Mouse (Mus musculus): ENCODE data around the gene Fa2h. TPM values are rescaled to one million over a fixed set of nuclear protein-coding genes. Genes with fewer than 3 reads are reported as not detected.

Gene Fa2h
- polyA plus RNA-seq (2016; fragmentation: Nextera tagmentation; extraction: Ambion mirVana), result not detected in 2 replicates

GRCm38 (mm10) chr8:111393391-111394363, at the start of gene Fa2h:
Fa2h (minus strand) TSS chr8:111393824.
- peak; percentile 97 for ATAC-seq (ENCODE audit: low FRiP score, low read depth)
- 1% methylated on average over 71 of the region's 71 CpGs for WGBS

GRCm38 (mm10) chr8:111439189-111439588, 45.6 kb upstream of the Fa2h start:
- 26% methylated on average over 9 of the region's 9 CpGs for WGBS
- no peak for ATAC-seq (ENCODE audit: low FRiP score, low read depth)
- no peak overlapping the region for H3K27ac ChIP-seq
- no peaks in the 10 kb centered on the region for H3K27me3 ChIP-seq (replicated peaks)
- no peaks in the 10 kb centered on the region for H3K4me1 ChIP-seq
- H3K36me3 ChIP-seq, result no peaks in the 10 kb centered on the region
- no peak overlapping the region for H3K4me2 ChIP-seq (replicated peaks)
- H3K9ac ChIP-seq, result no peak overlapping the region
- no peaks in the 10 kb centered on the region for H3K9me3 ChIP-seq
- no peak overlapping the region for H3K4me3 ChIP-seq

More at GRCm38 (mm10) chr8:111393391-111394363, at the start of gene Fa2h:
- Histone ChIP-seq H3K27me3 (replicated peaks) (peaks cover 43% of the 10 kb centered on the region), H3K27ac (no peak within 1 kb of the TSS), H3K9me3 (no peaks in the 10 kb centered on the region), H3K4me3 (peak within 1 kb of the TSS; percentile 52), H3K9ac (peak within 1 kb of the TSS; percentile 57; the same call in 1 of the 2 replicates), H3K36me3 (no peaks in the 10 kb centered on the region), H3K4me2 (replicated peaks) (peak within 1 kb of the TSS; percentile 91), H3K4me1 (peaks cover 9% of the 10 kb centered on the region)

GRCm38 (mm10) chr8:111435071-111435828, 41.6 kb upstream of the Fa2h start:
- H3K4me3 ChIP-seq, result no peak overlapping the region
- H3K36me3 ChIP-seq, result no peaks in the 10 kb centered on the region
- H3K27ac ChIP-seq, result no peak overlapping the region
- no peak overlapping the region for H3K9ac ChIP-seq
- H3K9me3 ChIP-seq, result no peaks in the 10 kb centered on the region
- WGBS, result 66% methylated on average over 11 of the region's 11 CpGs
- no peak for ATAC-seq (ENCODE audit: low FRiP score, low read depth)
- no peak overlapping the region for H3K4me2 ChIP-seq (replicated peaks)
- H3K4me1 ChIP-seq, result no peaks in the 10 kb centered on the region
- no peaks in the 10 kb centered on the region for H3K27me3 ChIP-seq (replicated peaks)

GRCm38 (mm10) chr8:111424646-111425045, 31.0 kb upstream of the Fa2h start:
- Histone ChIP-seq H3K27ac (no peak overlapping the region), H3K4me1 (no peaks in the 10 kb centered on the region), H3K36me3 (no peaks in the 10 kb centered on the region), H3K9me3 (no peaks in the 10 kb centered on the region), H3K27me3 (replicated peaks) (0 out of 2 replicates have a peak, but pooled peaks cover 2% of the 10 kb centered on the region), H3K9ac (no peak overlapping the region), H3K4me3 (no peak overlapping the region), H3K4me2 (replicated peaks) (no peak overlapping the region)
- 92% methylated on average over 9 of the region's 9 CpGs for WGBS
- no peak for ATAC-seq (ENCODE audit: low FRiP score, low read depth)

GRCm38 (mm10) chr8:111424181-111424580, 30.6 kb upstream of the Fa2h start:
- 0 out of 2 replicates have a peak, but pooled peaks cover 2% of the 10 kb centered on the region for H3K27me3 ChIP-seq (replicated peaks)
- ATAC-seq (ENCODE audit: low FRiP score, low read depth), result no peak
- no peak overlapping the region for H3K27ac ChIP-seq
- no peaks in the 10 kb centered on the region for H3K36me3 ChIP-seq
- no peaks in the 10 kb centered on the region for H3K9me3 ChIP-seq
- H3K9ac ChIP-seq, result no peak overlapping the region
- no peak overlapping the region for H3K4me2 ChIP-seq (replicated peaks)
- no peaks in the 10 kb centered on the region for H3K4me1 ChIP-seq
- WGBS, result 88% methylated on average over 11 of the region's 11 CpGs
- H3K4me3 ChIP-seq, result no peak overlapping the region

GRCm38 (mm10) chr8:111422614-111423013, 29.0 kb upstream of the Fa2h start:
- no peaks in the 10 kb centered on the region for H3K36me3 ChIP-seq
- H3K9me3 ChIP-seq, result no peaks in the 10 kb centered on the region
- WGBS, result 94% methylated on average over 2 of the region's 2 CpGs
- ATAC-seq (ENCODE audit: low FRiP score, low read depth), result no peak
- no peak overlapping the region for H3K9ac ChIP-seq
- no peaks in the 10 kb centered on the region for H3K4me1 ChIP-seq
- no peak overlapping the region for H3K27ac ChIP-seq
- no peak overlapping the region for H3K4me3 ChIP-seq
- 0 out of 2 replicates have a peak, but pooled peaks cover 2% of the 10 kb centered on the region for H3K27me3 ChIP-seq (replicated peaks)
- no peak overlapping the region for H3K4me2 ChIP-seq (replicated peaks)

GRCm38 (mm10) chr8:111419171-111419570, 25.5 kb upstream of the Fa2h start:
- ATAC-seq (ENCODE audit: low FRiP score, low read depth), result no peak
- Histone ChIP-seq H3K36me3 (no peaks in the 10 kb centered on the region), H3K27ac (no peak overlapping the region), H3K27me3 (replicated peaks) (no peaks in the 10 kb centered on the region), H3K4me3 (no peak overlapping the region), H3K4me2 (replicated peaks) (no peak overlapping the region), H3K9ac (no peak overlapping the region), H3K9me3 (no peaks in the 10 kb centered on the region), H3K4me1 (no peaks in the 10 kb centered on the region)
- 75% methylated on average over 3 of the region's 3 CpGs for WGBS

- ATAC-seq (ENCODE audit: low FRiP score, low read depth), result no peak
- no peak overlapping the region for H3K4me2 ChIP-seq (replicated peaks)
- H3K27ac ChIP-seq, result no peak overlapping the region
- no peaks in the 10 kb centered on the region for H3K4me1 ChIP-seq
- H3K9ac ChIP-seq, result no peak overlapping the region
- 28% methylated on average over 9 of the region's 9 CpGs for WGBS
- no peaks in the 10 kb centered on the region for H3K27me3 ChIP-seq (replicated peaks)
- H3K9me3 ChIP-seq, result no peaks in the 10 kb centered on the region
- no peak overlapping the region for H3K4me3 ChIP-seq
- no peaks in the 10 kb centered on the region for H3K36me3 ChIP-seq
These were observed 25.0 kb upstream of the Fa2h start for GRCm38 (mm10) chr8:111418601-111419000.

- H3K4me2 ChIP-seq (replicated peaks), result no peak overlapping the region
- H3K27me3 ChIP-seq (replicated peaks), result no peaks in the 10 kb centered on the region
- 87% methylated on average over 10 of the region's 10 CpGs for WGBS
- no peaks in the 10 kb centered on the region for H3K9me3 ChIP-seq
- H3K4me1 ChIP-seq, result no peaks in the 10 kb centered on the region
- no peak overlapping the region for H3K27ac ChIP-seq
- no peak overlapping the region for H3K9ac ChIP-seq
- H3K4me3 ChIP-seq, result no peak overlapping the region
- H3K36me3 ChIP-seq, result no peaks in the 10 kb centered on the region
- ATAC-seq (ENCODE audit: low FRiP score, low read depth), result no peak
These were observed 23.6 kb upstream of the Fa2h start for GRCm38 (mm10) chr8:111417222-111417621.

GRCm38 (mm10) chr8:111403391-111403790, 9.8 kb upstream of the Fa2h start:
- no peaks in the 10 kb centered on the region for H3K36me3 ChIP-seq
- H3K27me3 ChIP-seq (replicated peaks), result no peaks in the 10 kb centered on the region
- no peaks in the 10 kb centered on the region for H3K4me1 ChIP-seq
- H3K4me3 ChIP-seq, result no peak overlapping the region
- H3K9me3 ChIP-seq, result no peaks in the 10 kb centered on the region
- H3K9ac ChIP-seq, result no peak overlapping the region
- ATAC-seq (ENCODE audit: low FRiP score, low read depth), result no peak
- WGBS, result 54% methylated on average over 4 of the region's 4 CpGs
- no peak overlapping the region for H3K27ac ChIP-seq
- no peak overlapping the region for H3K4me2 ChIP-seq (replicated peaks)

- H3K9me3 ChIP-seq, result no peaks in the 10 kb centered on the region
- no peak overlapping the region for H3K4me2 ChIP-seq (replicated peaks)
- WGBS, result 25% methylated on average over 3 of the region's 3 CpGs
- peaks cover 43% of the 10 kb centered on the region for H3K27me3 ChIP-seq (replicated peaks)
- no peak overlapping the region for H3K9ac ChIP-seq
- no peak overlapping the region for H3K4me3 ChIP-seq
- no peak for ATAC-seq (ENCODE audit: low FRiP score, low read depth)
- H3K27ac ChIP-seq, result no peak overlapping the region
- peaks cover 9% of the 10 kb centered on the region for H3K4me1 ChIP-seq
- no peaks in the 10 kb centered on the region for H3K36me3 ChIP-seq
These were observed 2.4 kb downstream of the Fa2h start for GRCm38 (mm10) chr8:111391268-111391667.

- Histone ChIP-seq H3K36me3 (no peaks in the 10 kb centered on the region), H3K27ac (no peak overlapping the region), H3K9ac (no peak overlapping the region), H3K4me1 (peaks cover 9% of the 10 kb centered on the region), H3K4me3 (no peak overlapping the region), H3K27me3 (replicated peaks) (peaks cover 39% of the 10 kb centered on the region), H3K9me3 (no peaks in the 10 kb centered on the region), H3K4me2 (replicated peaks) (no peak overlapping the region)
- ATAC-seq (ENCODE audit: low FRiP score, low read depth), result no peak
- WGBS, result 87% methylated on average over 2 of the region's 2 CpGs
These were observed 2.8 kb downstream of the Fa2h start for GRCm38 (mm10) chr8:111390837-111391236.

All from neural tube, embryonic 12.5 days (tissue).